Comparison of ENCODE assay signal across 8 mouse cellular contexts in the genomic region with DNA sequence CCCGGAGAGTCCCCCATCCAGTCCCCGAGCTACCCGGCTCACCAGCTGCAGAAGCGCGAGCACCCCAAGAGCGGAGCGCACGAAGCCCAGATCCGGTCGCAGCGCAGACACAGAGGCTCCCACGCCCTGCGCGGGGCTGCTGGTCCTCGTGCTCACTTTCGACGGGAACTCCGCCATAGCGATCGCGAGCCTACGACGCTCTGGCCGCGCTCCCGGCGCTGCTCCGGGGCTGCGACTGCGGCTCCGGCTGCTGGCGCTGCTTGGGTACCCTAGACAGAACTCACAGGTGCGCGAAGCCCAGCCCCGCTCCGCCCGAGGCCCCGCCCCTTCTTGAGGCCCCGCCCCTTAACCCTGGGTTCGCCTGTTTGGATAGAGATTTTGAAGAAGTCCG. TPM values are rescaled to one million over a fixed set of nuclear protein-coding genes. Genes with fewer than 3 reads are reported as not detected.
A peak's percentile ranks its signal among the peaks of the same experiment; 100 is the strongest.
DNase-seq lines count a peak whose midpoint lies in the region; ATAC-seq and TF ChIP-seq lines count a peak whose summit lies in the region.

A gene (minus strand): TSS at position 285 of the 391 bp plus-strand sequence.

- under 1% methylated on average over 41 of the region's 41 CpGs for WGBS in forebrain, embryonic 11.5 days
- whole genome bisulfite sequencing in limb, embryonic 11.5 days = under 1% methylated on average over 41 of the region's 41 CpGs
- WGBS in midbrain, embryonic 15.5 days = under 1% methylated on average over 41 of the region's 41 CpGs

- H3K4me2 ChIP-seq in forebrain, embryonic 11.5 days (ENCODE audit: low read depth, low read length, severe bottlenecking) = peak within 1 kb of the TSS; percentile 75
- H3K4me2 ChIP-seq in limb, embryonic 11.5 days (ENCODE audit: low read depth, severe bottlenecking) = peak within 1 kb of the TSS; percentile 64
- H3K4me2 ChIP-seq in midbrain, embryonic 15.5 days = peak within 1 kb of the TSS; percentile 79

- H3K27ac ChIP-seq in ES-E14 (ENCODE audit: insufficient read depth, low read depth, low read length, poor library complexity, severe bottlenecking) = no peak within 1 kb of the TSS
- no peak within 1 kb of the TSS for H3K27ac ChIP-seq in forebrain, embryonic 11.5 days (ENCODE audit: low read depth, low read length)
- no peak within 1 kb of the TSS for H3K27ac ChIP-seq in limb, embryonic 11.5 days (replicated peaks; ENCODE audit: low read depth, low read length)
- no peak within 1 kb of the TSS for H3K27ac ChIP-seq in midbrain, embryonic 15.5 days

- ATAC-seq in frontal cortex, adult (ENCODE audit: low TSS enrichment) = peak; percentile 31; the same call in 1 of the 2 replicates
- ATAC-seq in forebrain, embryonic 11.5 days (replicated peaks; ENCODE audit: low FRiP score) = peak; percentile 60
- ATAC-seq in limb, embryonic 11.5 days (ENCODE audit: insufficient number of reproducible peaks, low FRiP score, low TSS enrichment, low read depth) = peak; percentile 70
- peak; percentile 79 for ATAC-seq in midbrain, embryonic 15.5 days (replicated peaks)

- H3K9ac ChIP-seq in ES-E14 (ENCODE audit: insufficient read depth, low read depth, low read length, poor library complexity, severe bottlenecking) = peak within 1 kb of the TSS; percentile 65
- H3K9ac ChIP-seq in forebrain, embryonic 11.5 days (ENCODE audit: low read length) = peak within 1 kb of the TSS; percentile 23; the same call in 1 of the 2 replicates
- H3K9ac ChIP-seq in limb, embryonic 11.5 days (ENCODE audit: low read length) = no peak within 1 kb of the TSS
- peak within 1 kb of the TSS; percentile 22 for H3K9ac ChIP-seq in midbrain, embryonic 15.5 days

- peak within 1 kb of the TSS; percentile 79 to 81 for H3K4me3 ChIP-seq in ES-E14 (ENCODE audit: insufficient read depth in 1 of 2, low read depth in 1 of 2, low read length in 2 of 2, poor library complexity in 1 of 2, severe bottlenecking in 1 of 2)
- H3K4me3 ChIP-seq in forebrain, embryonic 11.5 days (ENCODE audit: low read depth, low read length) = peak within 1 kb of the TSS; percentile 41
- peak within 1 kb of the TSS; percentile 37 for H3K4me3 ChIP-seq in limb, embryonic 11.5 days (ENCODE audit: low read depth, low read length)
- H3K4me3 ChIP-seq in midbrain, embryonic 15.5 days = peak within 1 kb of the TSS; percentile 45

- H3K36me3 ChIP-seq in ES-E14 (ENCODE audit: control insufficient read depth, insufficient read depth, low read length, poor library complexity, severe bottlenecking) = no peaks in the 10 kb centered on the region
- H3K36me3 ChIP-seq in forebrain, embryonic 11.5 days (ENCODE audit: control insufficient read depth, insufficient read depth, low read length) = no peaks in the 10 kb centered on the region
- no peaks in the 10 kb centered on the region for H3K36me3 ChIP-seq in limb, embryonic 11.5 days (ENCODE audit: control insufficient read depth, insufficient read depth, low read length)
- no peaks in the 10 kb centered on the region for H3K36me3 ChIP-seq in midbrain, embryonic 15.5 days (replicated peaks)

- DNase-seq in frontal cortex, postnatal 14 days (ENCODE audit: low spot score in 2 of 2) = no peak
- DNase-seq in ES-E14 (ENCODE audit: low read depth, low spot score) = peak; percentile 62
- DNase-seq in forebrain, embryonic 11.5 days (ENCODE audit: low spot score) = peak; percentile 71
- DNase-seq in kidney, adult 18-20 months = peak; percentile 70
- peak; percentile 68 for DNase-seq in limb, embryonic 11.5 days (ENCODE audit: low spot score)
- DNase-seq in thymus, postnatal 4 days = peak; percentile 62

- in situ Hi-C loops in ES-E14 (cut with MboI; ENCODE audit: low sequenced_read_pairs in 2 of 2, unreplicated experiment in 2 of 2) = no loop called here

- H3K27me3 ChIP-seq in forebrain, embryonic 11.5 days (ENCODE audit: control insufficient read depth, insufficient read depth, low read length) = peaks cover 41% of the 10 kb centered on the region
- H3K27me3 ChIP-seq in limb, embryonic 11.5 days (ENCODE audit: control insufficient read depth, insufficient read depth, low read length) = peaks cover 48% of the 10 kb centered on the region
- H3K27me3 ChIP-seq in midbrain, embryonic 15.5 days (replicated peaks) = peaks cover 50% of the 10 kb centered on the region

- no peaks in the 10 kb centered on the region for H3K9me3 ChIP-seq in ES-E14 (ENCODE audit: control insufficient read depth, insufficient read depth, low read depth, low read length)
- H3K9me3 ChIP-seq in forebrain, embryonic 11.5 days (ENCODE audit: control insufficient read depth, low read length) = no peaks in the 10 kb centered on the region
- H3K9me3 ChIP-seq in limb, embryonic 11.5 days (ENCODE audit: control insufficient read depth, low read length) = no peaks in the 10 kb centered on the region
- no peaks in the 10 kb centered on the region for H3K9me3 ChIP-seq in midbrain, embryonic 15.5 days

- 0 out of 4 replicates have a peak, but pooled peaks cover 2 to 3% of the 10 kb centered on the region in 2 experiments for H3K4me1 ChIP-seq in ES-E14 (ENCODE audit: control insufficient read depth in 2 of 2, insufficient read depth in 2 of 2, low read length in 2 of 2, poor library complexity in 1 of 2)
- peaks cover 11% of the 10 kb centered on the region; the same call in 1 of the 2 replicates for H3K4me1 ChIP-seq in forebrain, embryonic 11.5 days (replicated peaks; ENCODE audit: control insufficient read depth, insufficient read depth, low read length)
- H3K4me1 ChIP-seq in limb, embryonic 11.5 days (ENCODE audit: control insufficient read depth, insufficient read depth, low read length) = peaks cover 3% of the 10 kb centered on the region; the same call in 1 of the 2 replicates
- peaks cover 25% of the 10 kb centered on the region for H3K4me1 ChIP-seq in midbrain, embryonic 15.5 days

TF ChIP-seq in ES-E14, 5 proteins besides CTCF, POLR2A, EP300 and RAD21:
- TF ChIP-seq ZC3H11A (IDR thresholded peaks at IDR 0.05; ENCODE audit: borderline replicate concordance, low read depth, low read length) = no peak
- TF ChIP-seq CHD2 (IDR thresholded peaks at IDR 0.05; ENCODE audit: low read depth, low read length) = peak; percentile 66; the same call in 1 of the 2 replicates
- TF ChIP-seq ZNF384 (IDR thresholded peaks at IDR 0.05; ENCODE audit: low read depth, low read length) = no peak
- no peak for TF ChIP-seq MAFK (IDR thresholded peaks at IDR 0.05; ENCODE audit: insufficient read depth, low read depth, low read length)
- 0 out of 2 replicates have a peak, but pooled peaks have one; percentile 20 for TF ChIP-seq HCFC1 (IDR thresholded peaks at IDR 0.05; ENCODE audit: borderline replicate concordance, insufficient read depth, low read length)

RNA-seq across cellular contexts. Expression of the gene that starts here (rescaled TPM):
- 7.8 and 10.3 TPM in 2 replicates for total RNA-seq in ES-E14 (2012; rRNA removed)
- 0.60 and 0.96 TPM in 2 replicates for polyA plus RNA-seq in forebrain, embryonic 11.5 days (2014; fragmentation: Nextera tagmentation; extraction: Ambion mirVana)
- polyA plus RNA-seq in limb, embryonic 11.5 days (2014; fragmentation: Nextera tagmentation; extraction: Ambion mirVana) = 0.21 TPM in 1 of 2 replicates, not detected in the other
- 1.5 and 1.6 TPM in 2 replicates for polyA plus RNA-seq in midbrain, embryonic 15.5 days (2015; fragmentation: Nextera tagmentation; extraction: Ambion mirVana)

Comparison
In these comparisons a context has a peak if more than half of its experiments do, and no peak if none do; other contexts are left out.
1. Peak in DNase-seq, ATAC-seq, H3K4me3 ChIP-seq, H3K9ac ChIP-seq and H3K4me2 ChIP-seq in forebrain, embryonic 11.5 days; RNA of the gene not detected or under 1 TPM.
2. Peak in DNase-seq, ATAC-seq, H3K4me3 ChIP-seq and H3K4me2 ChIP-seq in limb, embryonic 11.5 days; RNA of the gene not detected or under 1 TPM.
3. DNase-seq: peak in ES-E14 (single experiment), kidney, adult 18-20 months (single experiment) and thymus, postnatal 4 days (single experiment); none in frontal cortex, postnatal 14 days (0 of 2).
4. Peak in every context shown above with its lines, with median percentiles within 50 percentile points of each other: ATAC-seq, H3K4me3 ChIP-seq and H3K4me2 ChIP-seq.